Mouse (Mus musculus) cerebellum, adult 8-10 months (tissue): ENCODE measurements around the gene Eps8.

ENCODE experiments used
- DNase-seq: peaks from one replicate; pipeline ENCODE4 v3.0.0; 2022

The Eps8 gene

GRCm38 (mm10) chr6:137608160-137608930 lies 46.3 kb downstream of the Eps8 start:
- peak; percentile 93 for DNase-seq

GRCm38 (mm10) chr6:137606541-137606940 lies 48.1 kb downstream of the Eps8 start:
- DNase-seq = no peak

GRCm38 (mm10) chr6:137604417-137605248 lies 50.0 kb downstream of the Eps8 start:
- no peak for DNase-seq

- no peak for DNase-seq
These were observed 56.4 kb downstream of the Eps8 start for GRCm38 (mm10) chr6:137598306-137598705.

GRCm38 (mm10) chr6:137597442-137598058 lies 57.1 kb downstream of the Eps8 start:
- DNase-seq = no peak

- DNase-seq = no peak
These were observed 62.1 kb downstream of the Eps8 start for GRCm38 (mm10) chr6:137592582-137592981.

- DNase-seq = no peak
These were observed 65.4 kb downstream of the Eps8 start for GRCm38 (mm10) chr6:137589245-137589618.

- no peak for DNase-seq
These were observed 66.0 kb downstream of the Eps8 start for GRCm38 (mm10) chr6:137588481-137589244.

GRCm38 (mm10) chr6:137587866-137588265 lies 66.8 kb downstream of the Eps8 start:
- DNase-seq = no peak

GRCm38 (mm10) chr6:137585229-137585628 lies 69.4 kb downstream of the Eps8 start:
- no peak for DNase-seq

- no peak for DNase-seq
These were observed 71.6 kb downstream of the Eps8 start for GRCm38 (mm10) chr6:137583056-137583455.

GRCm38 (mm10) chr6:137582207-137582889 lies 72.3 kb downstream of the Eps8 start:
- DNase-seq = no peak

- DNase-seq = no peak
These were observed 73.2 kb downstream of the Eps8 start for GRCm38 (mm10) chr6:137581331-137582010.

GRCm38 (mm10) chr6:137580503-137580902 lies 74.2 kb downstream of the Eps8 start:
- no peak for DNase-seq

- DNase-seq = no peak
These were observed 77.9 kb downstream of the Eps8 start for GRCm38 (mm10) chr6:137576670-137577371.

GRCm38 (mm10) chr6:137576091-137576490 lies 78.6 kb downstream of the Eps8 start:
- DNase-seq = no peak

GRCm38 (mm10) chr6:137573897-137574296 lies 80.8 kb downstream of the Eps8 start:
- DNase-seq = no peak

GRCm38 (mm10) chr6:137570718-137571131 lies 84.0 kb downstream of the Eps8 start:
- DNase-seq = no peak

GRCm38 (mm10) chr6:137570019-137570418 lies 84.7 kb downstream of the Eps8 start:
- no peak for DNase-seq

- DNase-seq = no peak
These were observed 85.6 kb downstream of the Eps8 start for GRCm38 (mm10) chr6:137569071-137569470.

- no peak for DNase-seq
These were observed 88.8 kb downstream of the Eps8 start for GRCm38 (mm10) chr6:137565890-137566289.
